Mouse (Mus musculus) G1E (cell line): ENCODE measurements around the gene Tspan9.

Experiments
- CTCF ChIP-seq: IDR thresholded peaks from 2 replicates; pipeline ENCODE4 v1.5.1; 2012; ENCODE audit warnings: low read depth, low read length, inconsistent platforms, mixed read lengths
- GATA1 ChIP-seq: IDR thresholded peaks from 2 replicates; pipeline ENCODE4 v1.6.1; 2012; ENCODE audit warnings: borderline replicate concordance, low read length, inconsistent platforms, mixed read lengths
- GATA2 ChIP-seq: IDR thresholded peaks from 2 replicates; pipeline ENCODE4 v1.6.1; 2012; ENCODE audit warnings: low read depth, low read length, inconsistent platforms, borderline replicate concordance
- TAL1 ChIP-seq: conservative IDR thresholded peaks from 2 replicates; pipeline ENCODE4 v1.6.1; 2012; ENCODE audit warnings: low read depth, low read length, inconsistent platforms, mixed read lengths

DNA sequence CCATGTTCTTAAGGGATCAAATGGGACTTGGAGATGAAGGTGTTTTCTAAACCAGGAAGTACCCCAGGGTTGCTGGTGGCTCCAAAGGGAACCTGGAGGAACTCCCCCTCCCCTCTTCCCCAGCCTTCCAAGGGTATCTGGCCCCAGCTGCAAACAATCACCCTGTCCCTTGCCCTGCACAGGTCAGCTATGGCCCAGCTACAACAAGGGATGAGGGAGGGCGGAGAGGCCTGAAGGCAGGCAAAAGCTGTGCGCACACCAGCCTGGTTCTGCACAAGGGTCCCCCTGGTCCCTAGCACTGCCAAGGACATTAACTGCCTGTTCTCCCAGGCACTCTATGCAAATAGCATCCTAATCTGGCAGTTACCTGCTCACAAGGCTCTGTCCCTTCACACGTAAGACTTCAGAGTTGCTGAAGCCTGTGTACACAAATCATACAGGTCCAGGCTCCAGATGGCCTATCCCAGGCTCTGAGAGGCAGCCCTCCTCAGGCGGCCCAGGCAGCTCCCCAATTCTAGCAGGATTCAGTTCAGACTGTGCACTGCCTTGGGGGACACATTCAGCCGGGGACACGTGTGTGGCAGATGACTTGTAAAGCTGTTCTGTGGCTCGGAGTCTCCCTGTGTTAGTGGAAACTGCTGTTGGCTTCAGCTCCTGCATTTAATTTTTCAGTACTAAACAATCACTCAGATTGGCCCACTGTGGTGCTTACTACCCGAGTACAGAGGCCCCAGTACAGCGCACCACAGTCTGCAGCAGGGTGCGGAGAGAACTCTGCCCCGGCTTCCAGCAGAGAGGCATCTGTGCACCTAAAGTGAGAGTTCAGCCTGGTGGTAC lies 133.0 kb downstream of the Tspan9 start:
- no peak for TF ChIP-seq CTCF
- no peak for TF ChIP-seq GATA1
- no peak for TF ChIP-seq GATA2
- no peak for TF ChIP-seq TAL1
